Mouse (Mus musculus): ENCODE results near the gene Stim2. TPM values are rescaled to one million over a fixed set of nuclear protein-coding genes. Genes with fewer than 3 reads are reported as not detected.

Stim2 gene
- total RNA-seq, 1 experiment from 2014 or later = 45.9 TPM

DNA sequence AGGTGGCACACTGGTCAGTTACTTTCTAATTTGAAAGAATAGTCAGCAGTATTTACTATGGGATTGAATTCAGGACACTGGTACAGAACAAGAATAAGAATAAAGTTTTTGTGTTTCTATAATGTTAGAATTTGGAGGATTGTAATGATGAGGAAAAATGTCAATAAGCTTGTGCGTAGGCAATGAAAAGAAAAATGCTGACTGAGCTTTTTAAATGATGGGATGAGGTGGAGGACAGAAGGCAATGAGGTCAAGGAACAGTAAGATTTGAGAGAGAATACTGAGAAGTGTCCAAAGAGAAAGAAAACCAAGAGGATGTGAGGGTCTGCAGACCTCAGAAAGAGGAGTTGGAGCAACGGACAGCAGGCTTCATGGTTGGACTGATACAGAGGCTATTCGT lies 89.6 kb downstream of the Stim2 start:
- no peak for ATAC-seq (ENCODE audit: extremely low read depth, insufficient number of reproducible peaks, low FRiP score, poor library complexity, severe bottlenecking)

DNA sequence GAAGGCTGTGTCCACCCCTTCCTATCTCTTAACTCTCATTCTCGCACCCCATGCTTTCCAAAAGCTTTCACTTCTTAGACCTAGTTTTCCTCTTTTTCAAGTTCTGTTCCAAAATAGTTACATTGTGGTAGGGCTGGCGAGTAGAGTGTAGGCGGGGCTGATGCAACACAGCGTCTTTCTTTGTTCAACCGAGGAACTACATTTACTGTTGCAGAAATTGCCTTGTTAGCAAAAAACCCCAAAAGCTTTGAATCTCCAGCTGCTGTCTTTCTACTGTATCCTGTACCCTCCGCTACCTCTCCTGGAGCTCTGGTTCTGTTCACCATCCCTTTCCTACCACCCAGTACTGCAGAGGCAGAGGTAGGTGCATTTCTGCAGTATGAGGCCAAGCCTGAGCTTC lies 99.9 kb downstream of the Stim2 start:
- ATAC-seq (ENCODE audit: extremely low read depth, insufficient number of reproducible peaks, low FRiP score, poor library complexity, severe bottlenecking) = no peak

DNA sequence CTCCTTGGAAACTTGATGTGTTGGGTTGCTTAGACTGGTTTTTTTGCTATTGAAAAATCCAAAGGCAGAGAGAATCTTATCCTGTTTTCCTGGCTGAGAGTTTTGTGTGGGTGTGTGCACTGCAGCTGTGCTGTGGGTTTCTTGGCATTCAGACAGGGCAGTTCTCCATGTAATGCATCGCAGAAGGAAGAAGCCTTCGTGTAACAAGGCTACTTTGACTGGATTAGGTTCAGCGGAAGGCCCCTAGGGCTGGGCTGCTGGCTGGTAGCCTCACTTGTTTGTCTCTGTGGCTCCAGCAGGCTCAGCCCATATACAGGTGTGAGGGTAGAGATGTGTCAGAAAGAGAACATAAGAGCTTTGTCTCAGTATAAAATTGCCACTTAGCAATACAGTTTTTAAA lies 102.6 kb downstream of the Stim2 start:
- peak; percentile 9; the same call in 1 of the 2 replicates for ATAC-seq (ENCODE audit: extremely low read depth, insufficient number of reproducible peaks, low FRiP score, poor library complexity, severe bottlenecking)

DNA sequence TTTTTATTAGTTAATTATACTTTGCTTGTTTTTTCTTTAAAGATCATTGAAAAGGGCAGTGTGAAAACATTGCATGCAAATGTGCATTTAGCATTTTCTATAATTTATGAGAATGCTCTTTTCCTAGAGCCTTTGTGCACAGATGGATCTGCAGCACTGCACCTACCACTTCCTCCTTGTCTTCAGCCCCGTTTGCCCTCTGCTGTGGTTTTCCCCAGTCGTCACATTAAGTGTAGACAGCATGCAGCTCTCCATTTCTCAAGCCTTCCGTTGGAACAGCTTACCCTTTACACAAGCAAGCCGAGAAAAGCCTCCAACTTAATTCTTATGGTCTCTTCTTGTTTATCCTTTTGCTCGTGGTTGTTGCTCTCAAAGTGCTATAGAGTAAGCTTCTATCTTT lies 103.0 kb downstream of the Stim2 start:
- peak; percentile 70 for ATAC-seq (ENCODE audit: extremely low read depth, insufficient number of reproducible peaks, low FRiP score, poor library complexity, severe bottlenecking)

DNA sequence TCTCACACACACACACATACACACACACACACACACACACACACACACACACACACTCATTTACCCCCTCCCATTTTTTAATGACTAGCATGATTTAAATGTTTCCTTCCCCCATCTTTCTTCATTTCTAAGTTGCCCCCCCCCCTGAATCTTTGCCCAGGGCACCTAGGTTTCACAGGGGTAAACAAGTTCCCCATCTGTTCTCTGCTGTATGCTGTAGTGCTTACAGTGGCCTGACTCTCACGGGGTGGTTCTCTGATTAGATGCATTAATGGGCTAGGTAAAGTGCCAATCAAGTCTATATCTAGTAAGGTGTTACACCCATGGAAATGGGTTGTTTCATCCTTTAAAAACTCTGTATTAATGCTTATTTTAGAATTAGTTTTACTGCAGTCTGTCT lies 103.7 kb downstream of the Stim2 start:
- peak; percentile 47; the same call in 1 of the 2 replicates for ATAC-seq (ENCODE audit: extremely low read depth, insufficient number of reproducible peaks, low FRiP score, poor library complexity, severe bottlenecking)

DNA sequence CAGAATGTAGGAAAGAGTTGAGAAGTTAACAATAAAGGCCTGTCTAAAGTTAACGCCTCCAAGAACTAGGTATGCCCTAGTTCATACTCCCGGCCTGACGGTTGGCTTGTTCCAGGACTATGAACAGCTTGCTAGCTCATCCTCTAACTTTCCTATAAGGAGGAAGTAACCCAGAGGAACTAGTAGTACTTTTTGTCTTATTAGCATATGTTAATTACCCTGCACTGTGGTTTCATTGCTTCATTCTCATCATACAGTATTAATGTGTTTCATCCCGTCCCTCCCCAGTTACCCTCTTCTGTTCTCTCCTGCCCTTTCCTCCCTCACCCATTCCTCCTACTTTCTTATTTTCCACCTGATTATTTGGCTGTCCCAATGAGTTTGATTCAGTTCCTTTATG lies 108.4 kb downstream of the Stim2 start:
- ATAC-seq (ENCODE audit: extremely low read depth, insufficient number of reproducible peaks, low FRiP score, poor library complexity, severe bottlenecking) = no peak

DNA sequence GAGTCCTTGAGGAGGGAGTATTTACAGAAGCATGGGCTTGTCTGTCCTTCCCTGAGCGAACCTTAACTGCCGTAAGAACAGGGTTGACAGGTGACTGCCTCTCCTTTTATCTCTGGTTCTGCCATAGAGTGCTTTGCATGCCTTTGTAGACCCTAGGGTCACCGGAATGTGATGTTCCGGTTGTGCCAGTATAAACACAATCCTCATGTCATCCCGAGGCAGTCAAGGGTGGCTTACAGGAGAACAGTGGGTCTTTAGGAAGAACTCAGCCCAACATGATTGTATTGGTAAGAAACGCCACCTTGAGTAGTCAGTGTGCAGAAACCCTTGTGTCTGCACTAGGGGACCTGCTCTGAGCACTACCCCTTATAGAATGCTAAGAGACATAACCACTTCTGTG lies 108.8 kb downstream of the Stim2 start:
- no peak for ATAC-seq (ENCODE audit: extremely low read depth, insufficient number of reproducible peaks, low FRiP score, poor library complexity, severe bottlenecking)

DNA sequence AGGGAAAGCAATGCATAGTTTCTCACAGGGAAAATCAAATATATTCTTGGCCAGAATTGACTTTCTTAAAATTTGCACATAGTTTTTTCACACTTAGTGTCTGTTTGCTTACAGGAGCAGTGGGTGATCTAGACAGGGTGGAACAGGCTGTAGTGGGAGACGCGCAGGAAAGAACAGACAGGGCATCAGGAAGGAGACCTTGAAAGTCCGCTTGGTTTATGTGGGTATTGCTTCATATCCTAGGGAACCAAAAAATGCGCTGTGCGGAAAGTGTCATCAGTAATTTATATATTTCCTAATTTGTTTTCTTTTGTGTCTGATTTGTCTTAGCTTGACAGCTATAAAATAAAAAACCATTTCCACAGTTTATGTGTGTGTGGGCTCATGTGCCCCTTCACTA lies 110.8 kb downstream of the Stim2 start:
- ATAC-seq (ENCODE audit: extremely low read depth, insufficient number of reproducible peaks, low FRiP score, poor library complexity, severe bottlenecking) = no peak

DNA sequence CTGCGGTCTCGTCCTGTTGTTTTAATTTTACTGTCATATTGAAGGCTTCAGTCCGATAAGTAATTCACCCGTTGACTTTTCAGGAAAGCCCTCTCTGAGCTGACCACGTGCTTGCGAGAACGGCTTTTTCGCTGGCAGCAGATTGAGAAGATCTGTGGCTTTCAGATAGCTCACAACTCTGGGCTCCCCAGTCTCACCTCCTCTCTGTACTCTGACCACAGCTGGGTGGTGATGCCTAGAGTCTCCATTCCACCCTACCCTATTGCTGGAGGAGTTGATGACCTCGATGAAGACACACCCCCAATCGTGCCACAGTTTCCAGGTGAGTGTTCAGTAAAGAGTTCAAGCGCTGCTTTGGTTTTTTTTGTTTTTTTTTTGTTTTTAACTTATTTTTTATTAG lies 112.5 kb downstream of the Stim2 start:
- no peak for ATAC-seq (ENCODE audit: extremely low read depth, insufficient number of reproducible peaks, low FRiP score, poor library complexity, severe bottlenecking)

DNA sequence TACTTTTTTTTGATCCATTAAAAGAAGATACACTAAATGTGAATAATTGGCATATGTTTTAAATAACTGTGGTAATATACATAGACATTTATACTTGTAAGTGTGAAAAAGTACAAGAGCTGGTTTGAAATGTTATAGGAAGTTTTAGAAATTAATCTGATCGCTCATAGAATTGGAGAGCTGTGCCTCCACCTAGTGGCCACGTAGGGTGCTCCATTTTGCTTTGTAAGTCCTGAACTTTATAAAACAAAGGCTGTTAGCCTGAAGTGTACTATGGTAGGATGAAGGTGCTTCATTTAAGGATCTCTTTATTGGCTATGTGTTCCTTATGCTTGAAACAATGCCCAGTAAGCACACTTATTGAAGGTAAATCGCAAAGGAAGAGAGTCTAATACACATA lies 115.0 kb downstream of the Stim2 start:
- peak; percentile 55; the same call in 1 of the 2 replicates for ATAC-seq (ENCODE audit: extremely low read depth, insufficient number of reproducible peaks, low FRiP score, poor library complexity, severe bottlenecking)

DNA sequence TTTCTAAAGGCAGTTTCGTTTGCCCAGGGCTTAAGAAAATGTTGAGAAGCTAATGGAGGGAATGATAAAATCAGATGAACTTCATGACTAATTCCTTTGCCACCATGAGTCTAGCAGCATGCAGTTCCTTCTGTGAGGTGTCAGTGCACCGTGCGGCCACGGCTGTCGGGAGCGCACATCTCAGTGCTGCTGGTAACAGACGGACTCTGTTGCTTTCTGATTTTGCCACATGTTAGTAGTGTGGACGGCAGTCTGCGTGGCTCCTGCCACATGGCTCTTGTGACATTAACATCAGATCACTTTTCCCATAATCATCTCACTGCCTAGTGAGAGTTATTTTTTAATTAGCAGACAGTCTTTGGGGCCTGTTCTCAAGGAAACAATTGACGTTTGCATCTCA lies 118.2 kb downstream of the Stim2 start:
- ATAC-seq (ENCODE audit: extremely low read depth, insufficient number of reproducible peaks, low FRiP score, poor library complexity, severe bottlenecking) = no peak

DNA sequence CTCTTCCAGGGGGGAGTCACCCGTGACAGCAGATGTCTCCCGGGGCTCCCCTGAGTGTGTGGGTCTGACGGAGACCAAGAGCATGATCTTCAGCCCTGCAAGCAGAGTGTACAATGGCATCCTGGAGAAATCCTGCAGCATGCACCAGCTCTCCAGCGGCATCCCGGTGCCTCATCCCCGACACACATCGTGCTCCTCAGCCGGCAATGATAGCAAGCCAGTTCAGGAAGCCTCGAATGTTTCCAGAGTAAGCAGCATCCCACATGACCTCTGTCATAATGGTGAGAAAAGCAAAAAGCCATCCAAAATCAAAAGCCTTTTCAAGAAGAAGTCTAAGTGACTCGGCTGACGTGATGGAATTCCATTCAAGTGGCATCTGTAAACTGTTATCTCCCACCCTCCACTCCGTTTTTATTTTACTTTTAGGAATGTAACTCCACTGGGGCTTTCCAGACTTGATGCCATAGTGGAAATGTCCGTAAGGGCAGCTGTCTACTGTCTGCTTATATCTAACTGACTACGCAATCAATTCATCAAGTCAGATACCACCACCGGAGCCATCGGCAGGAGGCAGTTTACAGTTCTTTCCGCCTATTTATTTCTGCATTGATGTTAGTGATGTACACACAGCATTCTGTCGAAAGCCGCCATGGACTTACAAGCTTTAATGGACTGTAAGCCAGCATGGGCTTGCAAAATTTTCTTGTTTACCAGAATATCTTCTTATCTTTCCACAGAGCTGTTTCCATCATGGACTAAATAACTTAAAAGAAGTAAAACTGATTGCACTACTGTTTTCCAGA lies 120.3 kb downstream of the Stim2 start:
- no peak for ATAC-seq (ENCODE audit: extremely low read depth, insufficient number of reproducible peaks, low FRiP score, poor library complexity, severe bottlenecking)

DNA sequence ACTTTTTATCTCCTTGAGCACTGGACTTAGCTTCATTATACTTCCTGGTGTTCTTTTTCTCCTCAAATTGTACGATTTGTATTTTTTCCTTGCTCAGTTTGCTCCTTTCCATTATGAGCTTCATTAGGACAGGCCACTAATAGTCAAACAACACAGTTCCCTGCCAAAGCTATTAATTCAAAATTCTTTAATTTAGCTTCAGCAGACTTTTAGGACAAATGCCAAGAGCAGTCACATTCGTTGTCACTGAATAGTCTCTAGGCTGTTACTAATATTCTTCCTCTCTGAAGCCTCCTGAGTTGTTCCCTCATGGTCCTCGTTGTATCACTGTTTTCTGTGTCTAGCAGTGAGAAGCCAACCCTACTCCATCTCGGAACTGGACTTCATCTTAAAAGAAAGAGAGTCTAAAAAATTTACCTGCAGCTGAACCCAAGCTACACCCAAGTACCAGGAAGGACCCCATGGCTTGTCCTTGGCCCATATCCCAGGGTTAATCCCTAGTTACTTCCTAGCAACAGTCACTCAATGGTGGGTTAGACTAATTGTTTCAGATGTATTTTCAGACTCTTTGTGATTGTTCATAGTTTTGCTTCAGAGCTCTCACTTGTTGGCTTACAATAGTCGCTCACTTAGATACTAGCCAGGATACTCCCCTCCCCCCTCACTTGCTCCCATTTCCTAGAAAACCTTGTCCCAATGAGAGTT lies 149.9 kb downstream of the Stim2 start:
- ATAC-seq (ENCODE audit: extremely low read depth, insufficient number of reproducible peaks, low FRiP score, poor library complexity, severe bottlenecking) = no peak

DNA sequence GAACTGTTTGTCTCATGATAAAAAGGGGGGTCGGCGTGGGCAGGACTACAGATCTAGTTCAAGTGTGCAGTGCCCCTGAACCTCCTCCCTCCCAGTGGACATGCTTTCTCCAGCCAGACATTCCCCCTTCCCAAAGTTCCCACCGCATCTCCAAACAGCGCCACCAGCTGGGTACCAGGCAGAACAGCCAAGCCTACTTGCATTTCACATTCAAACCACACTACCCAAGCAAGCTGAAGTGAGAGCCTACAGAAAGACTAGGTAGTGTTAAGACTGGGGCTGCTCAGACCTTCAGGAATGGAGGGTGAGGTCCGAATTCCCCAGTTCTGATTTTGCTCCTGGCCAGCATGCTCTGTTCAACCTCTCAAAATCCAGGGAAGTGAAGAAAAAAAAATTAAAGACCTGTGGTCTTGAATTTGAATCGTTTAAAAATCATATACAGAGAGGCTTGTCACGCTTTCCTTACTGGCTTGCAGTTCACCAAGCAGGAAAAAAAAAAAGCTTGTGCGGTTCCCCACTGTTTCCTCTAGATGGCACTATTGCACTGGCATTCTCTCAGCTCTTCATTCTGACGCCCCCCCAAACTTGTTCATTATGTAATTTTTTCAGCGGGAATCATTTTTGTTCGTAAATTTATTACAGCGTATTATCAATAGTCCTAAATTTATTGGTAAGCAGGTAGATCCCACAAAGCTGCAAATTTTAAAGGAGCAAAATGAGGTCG lies 156.4 kb downstream of the Stim2 start:
- no peak for ATAC-seq (ENCODE audit: extremely low read depth, insufficient number of reproducible peaks, low FRiP score, poor library complexity, severe bottlenecking)

DNA sequence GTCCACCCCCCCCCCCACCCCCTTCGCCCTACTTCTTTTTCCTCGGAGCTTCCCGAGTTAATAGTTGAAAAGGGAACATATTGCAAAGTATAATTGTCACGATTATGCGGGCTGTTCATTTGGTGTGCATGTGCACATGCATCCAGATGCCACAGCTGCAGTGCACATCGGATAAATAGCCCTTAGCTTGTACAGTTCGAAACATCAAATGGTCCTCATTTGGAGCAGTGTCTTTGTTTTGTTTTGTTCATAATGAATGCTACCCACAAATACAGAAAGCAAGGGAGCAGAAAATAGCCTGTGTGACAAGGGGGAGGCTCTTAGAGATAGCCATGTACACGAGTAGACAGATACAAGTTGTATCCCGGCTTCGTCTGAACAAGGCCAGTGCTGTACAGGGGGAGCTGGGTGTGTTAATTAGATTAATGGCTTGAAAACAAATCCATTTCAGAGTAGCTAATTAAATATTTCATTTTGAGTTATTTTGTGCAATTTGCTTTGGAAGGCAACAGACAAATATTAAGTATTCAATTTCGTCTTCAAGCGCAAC lies 157.0 kb downstream of the Stim2 start:
- ATAC-seq (ENCODE audit: extremely low read depth, insufficient number of reproducible peaks, low FRiP score, poor library complexity, severe bottlenecking) = no peak

DNA sequence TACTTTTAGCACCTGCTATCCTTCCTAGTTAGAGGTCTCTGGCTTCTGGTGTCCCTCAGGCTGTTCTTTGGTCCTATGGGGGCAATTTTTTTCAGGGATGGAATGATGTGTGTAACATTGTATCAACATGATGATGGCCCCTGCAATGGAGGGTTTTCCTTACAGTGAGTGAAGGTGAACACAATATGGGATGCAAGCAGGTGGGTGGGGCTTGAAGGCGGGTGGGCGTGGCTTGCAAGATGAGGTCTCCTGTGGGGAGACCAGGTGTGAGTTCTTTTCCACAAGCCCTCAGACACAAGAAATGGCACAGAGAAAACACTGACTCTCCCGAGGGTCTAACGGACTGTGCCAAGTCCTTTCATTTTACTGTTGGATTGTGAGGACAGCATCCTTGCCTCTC lies 157.6 kb downstream of the Stim2 start:
- ATAC-seq (ENCODE audit: extremely low read depth, insufficient number of reproducible peaks, low FRiP score, poor library complexity, severe bottlenecking) = no peak

DNA sequence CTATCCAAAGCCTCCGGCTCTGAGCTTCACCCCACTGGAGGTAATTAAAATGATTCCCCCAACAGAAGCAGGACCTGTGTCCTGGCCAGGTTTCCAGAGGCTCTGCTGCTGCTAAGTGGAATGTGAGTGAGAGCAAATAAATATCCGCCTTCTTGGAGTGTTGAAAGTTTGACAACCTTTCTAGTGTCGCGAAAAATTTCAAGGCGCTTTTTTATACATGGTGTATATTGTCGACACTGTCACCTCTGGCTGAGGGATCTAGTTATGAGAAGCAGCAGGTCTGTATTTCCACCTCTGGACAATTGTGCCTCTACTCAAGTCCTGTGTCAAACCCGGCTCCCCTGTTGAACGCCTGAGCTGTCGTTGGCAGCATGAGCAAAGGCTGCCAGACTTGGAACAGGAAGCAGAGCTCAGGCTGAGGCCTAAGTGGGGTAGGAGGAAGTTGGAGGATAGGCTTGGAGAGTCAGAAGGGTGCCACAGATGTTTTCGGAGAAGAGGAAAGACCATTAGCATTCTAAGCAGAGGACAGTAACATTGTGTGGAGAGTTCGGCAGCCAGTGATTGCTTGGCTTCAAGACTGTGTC lies 158.7 kb downstream of the Stim2 start:
- no peak for ATAC-seq (ENCODE audit: extremely low read depth, insufficient number of reproducible peaks, low FRiP score, poor library complexity, severe bottlenecking)

DNA sequence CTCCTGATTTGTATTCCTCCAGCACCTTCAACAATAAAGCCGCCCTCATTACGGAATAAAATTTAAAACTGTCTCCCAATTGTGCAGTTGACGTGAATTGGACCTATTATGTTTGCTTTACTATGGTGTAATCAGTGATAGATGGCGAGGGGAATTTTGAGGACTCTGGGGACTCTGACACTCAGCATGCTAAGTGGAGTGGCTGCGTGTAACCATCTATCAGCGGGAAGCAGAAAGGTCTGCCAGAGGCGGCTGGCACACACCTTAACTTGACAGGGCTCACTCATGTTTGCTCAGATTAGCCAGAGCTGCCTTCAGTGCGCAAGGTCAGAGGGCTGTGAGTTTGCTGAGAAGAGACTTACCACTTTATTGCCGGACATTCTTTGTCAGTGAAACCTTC lies 159.9 kb downstream of the Stim2 start:
- ATAC-seq (ENCODE audit: extremely low read depth, insufficient number of reproducible peaks, low FRiP score, poor library complexity, severe bottlenecking) = no peak

DNA sequence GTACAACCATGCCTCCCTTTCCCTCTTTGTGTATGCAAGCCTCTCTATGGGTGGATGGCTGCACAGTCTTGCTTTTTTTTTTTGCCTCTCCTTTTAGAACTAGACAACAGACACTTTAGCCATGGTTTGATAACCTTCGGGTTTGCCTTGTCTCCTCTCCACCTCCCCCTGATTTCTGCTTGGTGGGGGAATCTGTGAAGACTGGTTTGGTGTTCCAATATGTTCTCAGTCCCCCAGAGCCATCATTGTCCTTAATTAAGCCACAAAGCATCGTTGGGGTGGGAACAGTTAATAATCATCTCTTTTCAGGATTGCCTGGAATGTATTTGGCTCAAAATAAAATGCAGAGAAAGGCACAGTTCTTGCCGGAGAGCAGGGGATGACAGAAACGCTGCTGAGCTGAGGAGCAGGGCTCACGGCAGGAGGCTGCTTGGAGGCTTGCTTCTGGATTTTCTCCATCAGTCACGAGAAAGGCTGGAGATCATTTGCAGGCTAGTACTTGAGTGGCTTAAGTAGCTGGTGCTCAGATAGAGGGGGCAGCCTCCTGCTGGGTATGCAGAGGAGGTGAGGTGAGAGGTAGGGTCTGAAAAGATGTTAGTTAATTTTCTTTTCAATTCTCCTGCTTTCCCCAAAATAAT lies 161.0 kb downstream of the Stim2 start:
- ATAC-seq (ENCODE audit: extremely low read depth, insufficient number of reproducible peaks, low FRiP score, poor library complexity, severe bottlenecking) = no peak

Measured in neutrophil, adult 5-6 weeks (primary cell).